Mouse (Mus musculus) urinary bladder, postnatal 14 days (tissue): ENCODE measurements at regions not wholly inside any gene's neighbourhood (a gene's known extent, or its start where the extent isn't known, plus 50 kb on each side); places are given as distances from the start of the nearest gene placed in this dataset.

Experiments
- DNase-seq: peaks from one replicate; pipeline ENCODE4 v3.0.0; 2021; ENCODE audit warnings: low spot score

DNA sequence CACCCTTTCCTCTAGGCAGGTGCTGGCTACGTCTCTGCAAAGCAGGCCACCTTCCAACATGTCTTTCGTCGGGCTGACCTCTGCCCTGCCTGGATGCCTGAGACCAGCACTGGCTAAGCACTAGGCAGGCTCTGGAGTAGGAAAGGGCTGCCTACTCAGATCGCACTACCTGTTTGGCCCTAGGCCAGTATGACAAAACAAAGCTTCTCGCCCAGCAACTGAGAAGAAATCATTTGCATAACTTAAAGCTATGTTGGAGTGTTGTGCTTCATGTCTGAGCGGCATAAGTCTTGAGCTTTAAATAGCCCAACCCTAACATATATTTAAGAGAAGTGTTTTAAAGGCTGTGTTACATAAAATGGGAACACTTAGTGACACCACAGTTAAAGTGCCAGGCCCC, 189.9 kb upstream of the Acvr2a start:
- peak; percentile 20 for DNase-seq

- no peak for DNase-seq
Observed at GRCm38 (mm10) chr2:48624461-48624860, 189.4 kb upstream of the Acvr2a start.

DNA sequence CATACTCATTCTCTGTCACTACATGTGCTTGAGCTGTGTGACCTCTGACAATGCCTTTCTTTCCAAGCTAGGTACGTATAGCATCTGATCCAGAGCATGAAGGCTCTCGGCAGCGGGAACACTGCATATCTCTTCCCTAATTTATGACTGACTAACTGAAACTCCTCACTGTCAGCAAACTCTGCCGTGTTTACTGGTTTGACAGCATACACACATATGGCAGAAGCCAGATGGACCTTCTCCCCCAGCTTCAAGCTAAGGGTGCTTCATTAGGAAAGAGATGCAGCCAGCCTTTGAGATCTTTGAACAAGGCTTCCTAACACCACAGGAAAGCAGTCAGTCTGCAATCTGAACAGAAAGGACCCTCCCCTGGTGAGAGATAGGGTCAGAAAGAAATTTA, 186.9 kb upstream of the Acvr2a start:
- no peak for DNase-seq

- DNase-seq, result no peak
Observed at GRCm38 (mm10) chr2:48629106-48630050, 184.5 kb upstream of the Acvr2a start.

DNA sequence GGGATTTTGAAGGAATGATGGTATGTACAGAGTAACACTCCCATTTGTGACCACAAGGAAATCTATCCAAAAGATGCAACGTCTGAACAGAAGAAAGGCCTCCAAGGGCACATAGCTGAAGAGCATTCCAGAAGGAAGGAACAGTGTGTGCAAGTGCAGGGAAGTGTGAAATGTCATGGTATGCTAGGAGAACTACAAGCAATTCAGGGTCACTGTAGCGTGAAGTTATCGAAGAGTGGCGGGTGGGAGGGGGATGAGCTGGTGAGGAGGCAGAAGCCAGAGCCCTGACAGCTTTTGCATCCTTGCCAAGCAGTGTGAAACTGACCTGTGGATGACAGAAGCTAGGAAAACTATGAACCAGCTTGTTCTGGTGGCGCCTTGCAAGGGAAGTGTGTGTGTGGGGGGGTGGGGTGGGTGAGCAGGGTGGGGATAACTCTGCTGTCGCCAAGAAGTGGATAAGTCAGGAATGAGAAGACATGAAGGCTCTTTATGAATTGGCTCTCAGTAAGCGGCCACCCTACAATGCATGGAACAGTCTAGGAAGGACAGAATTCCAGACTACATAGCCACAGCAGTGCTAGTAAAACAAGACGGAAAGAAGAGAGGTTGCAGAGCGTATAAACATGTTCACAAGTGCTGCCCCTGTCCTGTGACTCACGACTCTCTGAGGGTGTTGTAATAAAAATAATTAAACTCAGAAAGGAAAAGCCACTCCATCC, 179.3 kb upstream of the Acvr2a start:
- DNase-seq, result no peak

- no peak for DNase-seq
Observed at GRCm38 (mm10) chr2:48636108-48636507, 177.8 kb upstream of the Acvr2a start.

DNA sequence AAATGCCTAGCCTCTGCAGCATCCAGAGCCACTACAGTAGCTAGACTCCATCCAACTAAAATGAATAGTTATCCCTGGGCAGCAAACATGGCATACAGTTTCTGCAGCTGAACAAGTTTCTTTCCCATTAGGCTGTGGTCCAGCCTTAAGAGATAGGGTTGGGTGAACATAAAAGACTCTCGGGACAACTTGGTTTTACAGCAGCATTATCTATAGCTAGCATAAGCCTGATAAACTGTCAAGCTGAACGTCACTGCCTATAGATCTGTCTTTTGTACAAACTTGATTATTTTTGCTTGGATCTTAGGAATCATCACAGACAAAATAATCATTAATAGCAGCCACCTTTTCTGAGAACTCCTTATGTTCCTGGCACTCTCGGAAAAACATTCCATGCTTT, 169.8 kb upstream of the Acvr2a start:
- no peak for DNase-seq

- DNase-seq, result no peak
Observed at GRCm38 (mm10) chr2:48650281-48650680, 163.6 kb upstream of the Acvr2a start.

DNA sequence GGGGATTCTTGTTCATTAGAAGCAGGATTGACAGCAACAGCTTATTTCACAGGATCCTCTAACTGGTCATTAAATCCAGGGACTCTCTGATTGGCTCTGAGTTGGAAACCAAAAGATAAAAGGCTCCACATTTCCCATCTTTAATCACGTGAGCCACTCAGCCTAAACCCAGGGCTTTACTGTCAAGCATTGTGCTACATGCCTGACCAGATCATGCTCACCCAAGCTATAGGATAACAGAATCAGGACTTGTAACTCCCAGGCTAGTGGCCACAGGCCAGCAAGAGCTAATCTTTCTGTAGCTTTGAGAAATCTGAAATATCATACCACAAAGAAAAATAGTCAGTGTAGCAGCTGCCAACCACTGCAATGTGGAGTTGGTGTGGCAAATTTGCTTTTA, 152.7 kb upstream of the Acvr2a start:
- DNase-seq, result no peak

DNA sequence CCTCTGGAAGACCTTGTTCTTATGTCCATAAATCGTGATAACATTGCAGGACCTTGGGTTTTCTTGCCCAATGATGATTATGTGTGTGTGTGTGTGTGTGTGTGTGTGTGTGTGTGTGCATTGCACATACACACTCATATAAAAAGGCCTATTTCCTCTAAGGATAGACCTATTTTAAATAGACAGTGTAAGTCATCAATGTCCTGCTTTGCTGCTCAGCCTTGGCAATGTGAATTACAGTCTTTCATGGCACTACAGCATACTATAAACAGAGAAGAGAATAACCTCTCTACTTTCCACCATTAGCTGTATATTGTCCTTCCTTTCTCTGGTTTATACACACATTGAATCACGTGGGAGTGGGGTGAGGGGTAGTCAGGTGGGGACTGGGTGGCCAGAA, 148.8 kb upstream of the Acvr2a start:
- no peak for DNase-seq

DNA sequence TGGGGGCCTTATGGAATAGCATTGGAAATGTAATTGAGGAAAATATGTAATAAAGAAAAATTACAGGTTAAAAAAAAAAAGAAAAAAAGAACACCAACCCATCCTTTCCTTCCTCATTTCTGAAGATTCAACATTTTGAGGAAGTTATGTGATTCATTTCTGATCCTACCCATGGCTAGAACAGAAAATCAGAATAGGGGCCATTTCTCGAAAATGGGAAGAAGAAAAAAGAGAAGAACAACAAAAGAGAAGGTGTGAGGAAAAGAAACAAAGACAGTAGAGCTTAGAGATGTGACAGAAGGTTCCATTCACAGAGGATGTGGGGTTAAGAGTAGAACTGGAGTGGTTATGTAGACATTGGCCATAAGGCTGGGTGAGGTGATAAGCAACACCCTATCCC, 124.8 kb upstream of the Acvr2a start:
- no peak for DNase-seq

DNA sequence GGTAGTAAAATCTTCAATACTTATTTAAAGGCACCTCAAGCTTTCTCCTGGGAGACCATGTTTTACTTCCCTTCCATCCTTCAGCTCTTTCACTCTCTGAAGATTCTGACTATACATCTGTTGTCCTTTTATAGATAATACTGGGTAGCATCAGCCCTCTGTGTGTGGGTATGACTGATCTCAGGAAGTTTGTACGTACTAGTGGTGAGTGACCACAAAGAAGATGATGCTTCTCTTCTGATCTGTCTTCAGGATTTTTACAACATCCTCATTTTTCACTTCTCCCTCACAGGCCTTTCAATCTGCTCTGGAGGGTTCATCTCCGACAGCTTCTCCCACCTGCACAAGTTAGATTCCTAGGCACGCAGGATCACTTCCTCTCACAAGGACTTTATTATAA, 119.4 kb upstream of the Acvr2a start:
- DNase-seq, result no peak

DNA sequence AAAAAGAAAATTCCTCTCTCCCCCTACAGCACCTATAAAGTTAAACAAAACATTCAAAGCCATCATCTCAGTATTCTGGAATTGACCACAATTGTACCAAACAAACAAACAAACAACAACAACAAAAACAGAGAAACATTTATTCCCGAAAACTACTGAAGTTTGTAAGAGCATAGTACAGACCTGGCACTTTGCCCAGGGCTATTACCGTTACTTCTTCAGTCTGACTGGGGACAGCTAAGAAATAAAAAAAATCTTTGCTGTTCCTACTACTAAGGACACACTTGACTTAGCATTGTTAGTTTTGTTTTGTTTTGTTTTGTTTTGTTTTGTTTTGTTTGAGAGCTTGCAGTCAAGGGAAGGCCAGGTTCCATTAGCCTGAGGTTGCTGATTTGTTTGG, 113.0 kb upstream of the Acvr2a start:
- no peak for DNase-seq

GRCm38 (mm10) chr2:48705103-48705804, 108.7 kb upstream of the Acvr2a start:
- no peak for DNase-seq

DNA sequence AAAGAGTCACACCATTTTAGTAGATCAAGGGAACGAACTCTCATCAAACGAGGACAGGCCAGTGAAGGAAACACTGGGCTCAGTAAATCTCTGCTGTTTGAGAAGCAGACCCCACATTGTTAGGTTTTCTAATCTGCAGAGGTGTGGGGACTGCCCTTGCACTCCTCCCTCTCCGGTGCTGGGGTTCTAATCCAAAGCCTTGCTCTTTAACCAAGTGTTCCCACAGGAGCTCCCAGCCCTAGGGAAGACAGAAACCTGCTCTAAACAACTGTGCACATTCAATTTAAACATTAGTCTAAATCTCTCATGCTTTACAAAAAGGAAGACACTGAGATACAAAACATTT, 108.1 kb upstream of the Acvr2a start:
- no peak for DNase-seq

DNA sequence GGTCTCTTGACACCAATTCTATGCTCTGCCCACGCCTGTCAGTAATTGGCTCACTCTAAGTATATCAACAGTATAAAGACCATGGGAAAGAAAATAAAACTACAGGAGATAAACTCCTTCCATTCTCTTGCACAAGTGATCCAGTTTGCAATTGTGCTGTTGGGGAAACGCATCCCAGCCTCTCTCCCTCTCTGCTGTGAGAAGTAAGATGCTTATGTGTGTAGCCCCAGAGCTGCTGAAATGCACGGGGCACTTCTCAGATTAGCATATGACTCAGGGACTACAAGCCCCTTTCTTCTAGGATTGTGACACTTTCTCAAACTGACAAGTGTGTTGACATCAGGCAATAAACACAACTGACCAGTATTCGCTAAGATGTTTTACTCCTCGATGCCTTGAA, 107.7 kb upstream of the Acvr2a start:
- no peak for DNase-seq

- DNase-seq, result no peak
Observed at GRCm38 (mm10) chr2:48716206-48716605, 97.7 kb upstream of the Acvr2a start.

- DNase-seq, result no peak
Observed at GRCm38 (mm10) chr2:48717770-48718169, 96.1 kb upstream of the Acvr2a start.

GRCm38 (mm10) chr2:48718261-48718660, 95.6 kb upstream of the Acvr2a start:
- no peak for DNase-seq

DNA sequence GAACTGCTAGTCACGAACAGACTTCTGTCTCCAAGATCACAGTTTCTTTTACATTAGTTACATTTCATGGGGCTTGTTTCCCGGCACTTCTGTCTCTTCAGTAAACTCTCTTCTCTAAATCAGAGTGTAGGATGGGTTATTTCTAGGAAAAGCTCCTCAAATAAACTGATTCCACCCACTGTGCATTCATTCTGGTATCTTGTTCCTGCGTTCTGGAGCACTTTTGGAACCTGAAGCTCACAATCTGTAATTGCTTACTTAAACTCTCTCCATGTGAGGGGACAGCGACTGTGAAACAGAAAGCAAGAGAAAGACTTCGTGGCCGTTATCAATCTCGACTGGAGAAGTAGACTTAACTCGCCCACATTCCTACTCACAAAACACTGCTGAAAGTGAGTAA, 83.1 kb upstream of the Acvr2a start:
- no peak for DNase-seq

DNA sequence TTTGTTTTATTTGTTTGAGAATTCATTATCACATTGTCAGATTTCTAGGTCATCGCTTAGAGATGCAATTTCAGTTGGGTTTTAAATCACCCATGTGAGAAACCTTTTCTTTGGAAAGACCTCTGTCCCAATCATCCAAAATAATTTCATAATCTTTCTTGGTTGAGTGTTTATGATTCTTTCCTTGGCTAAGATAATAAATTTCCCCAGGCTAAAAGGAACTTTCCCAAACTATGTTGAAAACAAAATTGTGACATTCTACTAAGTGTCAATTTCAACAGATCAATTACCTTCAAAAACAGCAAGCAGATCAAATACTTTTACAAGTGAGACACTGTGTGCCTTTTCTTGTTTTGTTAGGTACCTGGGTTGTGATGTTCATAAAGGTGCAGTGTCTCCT, 80.0 kb upstream of the Acvr2a start:
- DNase-seq, result no peak

- DNase-seq, result peak; percentile 15
Observed at GRCm38 (mm10) chr2:48734521-48734920, 79.4 kb upstream of the Acvr2a start.

GRCm38 (mm10) chr2:48736312-48736711, 77.6 kb upstream of the Acvr2a start:
- DNase-seq, result no peak
